Mouse (Mus musculus) hindbrain, embryonic 13.5 days (tissue): Measurements from ENCODE around the gene Deaf1. TPM values are rescaled to one million over a fixed set of nuclear protein-coding genes. Genes with fewer than 3 reads are reported as not detected.

Experiments used
- ATAC-seq: fragments of 200-750 bp; cut with Nextera tagmentation; 2 replicates; pipeline ENCODE4 v1.8.0; 2017; ENCODE audit warnings: moderate TSS enrichment; ENCODE audit not compliant: low FRiP score
- H3K27ac ChIP-seq: fragments of 300-500 bp; sonication (generic); 2 replicates; pipeline ENCODE4 v1.5.1; 2015; ENCODE audit warnings: inconsistent platforms, mild to moderate bottlenecking, moderate library complexity
- H3K27me3 ChIP-seq: fragments of 300-500 bp; sonication (generic); 2 replicates; pipeline ENCODE4 v1.6.1; 2015; ENCODE audit warnings: mild to moderate bottlenecking, inconsistent platforms
- H3K36me3 ChIP-seq: fragments of 300-500 bp; sonication (generic); 2 replicates; pipeline ENCODE4 v1.6.1; 2015; ENCODE audit warnings: mild to moderate bottlenecking, inconsistent platforms
- H3K4me1 ChIP-seq: fragments of 300-500 bp; sonication (generic); replicated peaks from 2 replicates; pipeline ENCODE4 v1.6.1; 2015; ENCODE audit warnings: inconsistent platforms
- H3K4me2 ChIP-seq: fragments of 300-500 bp; sonication (generic); 2 replicates; pipeline ENCODE4 v1.6.1; 2015; ENCODE audit warnings: inconsistent platforms, mild to moderate bottlenecking, moderate library complexity
- H3K4me3 ChIP-seq: fragments of 300-500 bp; sonication (generic); 2 replicates; pipeline ENCODE4 v1.5.1; 2015; ENCODE audit warnings: mild to moderate bottlenecking, inconsistent platforms
- H3K9ac ChIP-seq: fragments of 300-500 bp; sonication (generic); 2 replicates; pipeline ENCODE4 v1.6.1; 2015; ENCODE audit warnings: mild to moderate bottlenecking, inconsistent platforms
- H3K9me3 ChIP-seq: fragments of 300-500 bp; sonication (generic); 2 replicates; pipeline ENCODE4 v1.6.1; 2016; ENCODE audit warnings: inconsistent platforms
- WGBS: fragments of 180-500 bp; shearing (Covaris S2); methylation state at CpG from one replicate; pipeline ENCODE4 v1.1.7; 2015; 5-methylcytosine and 5-hydroxymethylcytosine counted together
- polyA plus RNA-seq: library from polyadenylated mRNA; unstranded; fragments of >200 nt; fragmentation: Nextera tagmentation; extraction: Ambion mirVana; gene quantifications from 2 replicates; pipeline ENCODE4 v1.2.1, GENCODE M21; 2015

Deaf1 gene
- polyA plus RNA-seq, 1 experiment from 2014 or later: 138 TPM

DNA sequence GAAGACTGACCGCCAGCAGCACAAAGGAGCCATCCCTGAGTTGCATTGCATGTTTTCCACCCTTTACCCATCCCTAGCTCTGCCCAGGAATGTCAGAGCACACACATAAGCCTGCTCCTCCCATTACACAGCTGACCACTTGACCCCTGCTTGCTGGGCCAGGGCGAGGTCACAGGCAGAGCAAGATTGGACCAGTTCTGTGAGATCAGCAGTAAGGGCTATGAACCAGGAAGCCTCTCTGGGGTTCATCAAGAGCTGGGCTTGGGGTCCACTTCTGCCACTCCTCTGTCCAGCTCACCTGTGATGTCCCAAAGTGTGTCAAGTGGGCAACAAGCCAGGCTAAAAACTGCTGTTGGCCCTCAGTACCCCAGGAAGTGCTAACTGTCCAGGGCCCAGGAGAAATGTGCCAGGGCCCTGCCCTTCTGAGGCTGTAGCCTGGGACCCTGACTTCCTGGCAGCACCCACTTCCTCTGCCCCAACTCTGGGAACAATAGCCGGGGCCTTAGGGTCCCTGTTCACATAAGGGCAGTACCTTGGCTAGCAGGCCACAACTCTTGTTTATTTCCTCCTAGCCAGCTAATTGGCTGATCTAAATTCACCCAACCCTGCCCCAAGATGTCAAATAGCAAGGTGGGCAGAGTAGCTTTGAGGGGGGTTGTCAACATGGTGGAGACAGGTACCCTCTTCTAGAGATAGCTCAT lies 10.4 kb upstream of the Deaf1 start:
- peaks cover 10% of the 10 kb centered on the region for H3K4me1 ChIP-seq
- H3K4me3 ChIP-seq: no peak overlapping the region
- no peak overlapping the region for H3K27ac ChIP-seq
- no peak overlapping the region for H3K9ac ChIP-seq
- ATAC-seq: no peak
- peaks cover 30% of the 10 kb centered on the region for H3K36me3 ChIP-seq
- WGBS: 79% methylated on average over 3 of the region's 3 CpGs
- no peak overlapping the region for H3K4me2 ChIP-seq
- no peaks in the 10 kb centered on the region for H3K9me3 ChIP-seq
- H3K27me3 ChIP-seq: peaks cover 34% of the 10 kb centered on the region

DNA sequence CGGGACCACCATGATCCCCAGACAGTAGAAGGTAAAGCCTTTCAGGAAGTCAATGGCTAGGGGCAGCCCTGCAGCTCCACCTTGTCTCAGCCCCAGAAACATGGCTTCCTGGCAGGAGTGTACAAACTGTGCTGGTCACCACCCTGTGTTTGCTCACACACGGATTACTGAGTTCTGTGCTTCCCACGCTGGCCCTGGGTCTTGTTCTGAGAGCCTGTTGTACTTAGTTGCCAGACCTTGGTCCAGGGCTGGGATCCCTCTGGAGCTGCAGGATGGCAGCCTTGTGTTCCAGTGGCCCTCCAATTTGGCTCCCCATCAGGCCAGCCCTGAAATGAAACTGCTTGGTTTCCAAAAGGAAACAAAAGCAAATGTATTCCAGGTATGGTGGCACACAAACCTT lies 8.8 kb upstream of the Deaf1 start:
- Histone ChIP-seq H3K4me3 (no peak overlapping the region), H3K27ac (no peak overlapping the region), H3K9ac (no peak overlapping the region), H3K4me2 (no peak overlapping the region), H3K4me1 (peaks cover 10% of the 10 kb centered on the region), H3K36me3 (peaks cover 38% of the 10 kb centered on the region), H3K9me3 (no peaks in the 10 kb centered on the region), H3K27me3 (peaks cover 30% of the 10 kb centered on the region)
- no peak for ATAC-seq
- WGBS: 88% methylated on average over 3 of the region's 3 CpGs

DNA sequence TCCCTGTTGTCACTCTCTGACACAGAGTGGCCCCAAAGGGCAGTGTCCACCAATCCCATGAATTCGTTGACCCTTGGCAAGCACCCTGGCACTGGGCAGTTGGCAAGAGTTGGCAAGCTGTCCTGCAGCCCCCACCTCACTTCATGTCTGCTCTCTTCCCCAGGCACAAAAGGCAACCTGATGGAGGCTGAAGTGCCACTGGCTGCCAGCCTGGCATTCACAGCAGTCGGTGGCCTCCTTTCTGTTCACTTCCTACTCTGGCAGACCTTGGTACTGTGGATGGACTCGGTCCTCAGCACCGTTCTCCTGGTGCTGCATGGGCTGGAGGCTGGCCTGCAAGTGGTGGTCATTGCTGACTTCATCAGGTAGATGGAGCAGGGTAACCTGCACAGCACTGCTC lies 8.2 kb upstream of the Deaf1 start:
- no peak overlapping the region for H3K4me2 ChIP-seq
- no peak overlapping the region for H3K27ac ChIP-seq
- ATAC-seq: no peak
- 95% methylated on average over 4 of the region's 4 CpGs for WGBS
- H3K36me3 ChIP-seq: peaks cover 38% of the 10 kb centered on the region
- no peak overlapping the region for H3K4me3 ChIP-seq
- H3K27me3 ChIP-seq: peaks cover 30% of the 10 kb centered on the region
- H3K4me1 ChIP-seq: peaks cover 10% of the 10 kb centered on the region
- H3K9ac ChIP-seq: no peak overlapping the region
- H3K9me3 ChIP-seq: no peaks in the 10 kb centered on the region

DNA sequence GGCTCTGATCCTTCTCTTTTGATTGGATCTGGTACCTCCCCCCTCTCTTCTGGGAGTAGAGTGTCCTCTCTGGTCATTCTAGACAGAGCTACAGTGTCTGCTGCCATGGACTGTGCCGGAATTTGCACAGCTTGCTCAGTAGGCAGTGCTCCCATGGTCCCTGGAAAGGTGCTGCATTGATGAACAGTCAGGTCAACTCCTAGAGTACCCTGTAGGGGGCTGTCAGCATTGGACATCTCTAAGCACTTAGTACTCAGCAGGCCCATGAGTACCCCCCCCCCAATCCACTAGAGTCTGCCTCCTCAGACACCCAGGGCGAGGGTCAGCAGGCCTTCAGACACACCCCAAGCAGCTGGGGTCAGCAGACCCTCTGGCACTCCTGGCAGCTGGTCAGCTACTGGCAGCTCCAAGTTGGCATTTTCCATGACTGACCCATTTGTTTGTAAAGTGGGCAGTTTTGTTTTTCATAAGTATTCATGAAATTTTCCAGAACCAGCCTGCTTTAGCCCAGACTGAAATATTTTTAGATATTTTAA lies 7.6 kb upstream of the Deaf1 start:
- ATAC-seq: no peak
- WGBS: 74% methylated on average over 2 of the region's 2 CpGs
- Histone ChIP-seq H3K4me2 (no peak overlapping the region), H3K36me3 (peaks cover 38% of the 10 kb centered on the region), H3K4me3 (no peak overlapping the region), H3K4me1 (peaks cover 10% of the 10 kb centered on the region), H3K9ac (no peak overlapping the region), H3K27ac (no peak overlapping the region), H3K9me3 (no peaks in the 10 kb centered on the region), H3K27me3 (peaks cover 27% of the 10 kb centered on the region)

DNA sequence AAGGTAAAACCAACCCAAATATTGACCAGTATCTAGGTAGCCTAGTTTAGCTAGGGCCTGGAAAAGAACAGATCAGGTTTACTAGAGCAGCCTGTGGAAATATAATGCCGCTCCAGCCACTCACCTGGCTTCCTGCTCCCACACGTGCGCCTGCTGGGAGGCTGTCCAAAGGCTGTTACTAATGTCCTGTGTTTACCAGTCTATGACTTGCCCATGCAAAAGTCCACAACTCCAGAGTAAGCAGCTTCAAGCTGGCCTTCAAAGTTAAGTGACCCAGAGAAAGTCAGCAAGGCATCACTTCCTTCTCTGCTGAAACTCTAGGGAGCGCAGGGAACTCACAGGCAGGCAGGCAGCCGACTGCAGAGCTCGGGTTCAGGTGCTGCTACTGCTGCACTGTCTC lies 4.5 kb upstream of the Deaf1 start:
- no peak overlapping the region for H3K9ac ChIP-seq
- no peak overlapping the region for H3K27ac ChIP-seq
- no peak for ATAC-seq
- H3K4me3 ChIP-seq: no peak overlapping the region
- H3K36me3 ChIP-seq: peaks cover 38% of the 10 kb centered on the region
- no peak overlapping the region for H3K4me2 ChIP-seq
- H3K4me1 ChIP-seq: peaks cover 13% of the 10 kb centered on the region
- 85% methylated on average over 6 of the region's 6 CpGs for WGBS
- H3K27me3 ChIP-seq: no peaks in the 10 kb centered on the region
- no peaks in the 10 kb centered on the region for H3K9me3 ChIP-seq

DNA sequence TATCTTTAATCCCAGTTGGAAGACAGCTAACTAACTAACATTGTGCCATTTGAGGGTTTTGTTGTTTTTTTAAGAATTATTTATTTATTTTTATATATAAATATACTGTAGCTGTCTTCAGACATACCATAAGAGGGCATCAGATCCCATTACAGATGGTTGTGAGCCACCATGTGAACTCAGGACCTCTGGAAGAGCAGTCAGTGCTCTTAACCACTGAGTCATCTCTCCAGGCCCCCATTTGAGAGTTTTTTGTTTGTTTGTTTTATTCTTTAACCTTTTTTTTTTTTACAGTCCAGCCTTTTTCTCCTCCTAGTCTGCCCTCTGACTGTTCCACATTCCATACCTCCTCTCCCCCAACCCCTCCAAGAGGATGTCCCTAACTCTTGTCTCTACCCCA lies 3.2 kb upstream of the Deaf1 start:
- H3K36me3 ChIP-seq: peaks cover 30% of the 10 kb centered on the region
- H3K4me3 ChIP-seq: no peak overlapping the region
- no peaks in the 10 kb centered on the region for H3K27me3 ChIP-seq
- no peak overlapping the region for H3K4me2 ChIP-seq
- H3K9ac ChIP-seq: no peak overlapping the region; the same call in 1 of the 2 replicates
- no peak for ATAC-seq
- H3K4me1 ChIP-seq: peaks cover 25% of the 10 kb centered on the region
- no peak overlapping the region for H3K27ac ChIP-seq
- no peaks in the 10 kb centered on the region for H3K9me3 ChIP-seq

DNA sequence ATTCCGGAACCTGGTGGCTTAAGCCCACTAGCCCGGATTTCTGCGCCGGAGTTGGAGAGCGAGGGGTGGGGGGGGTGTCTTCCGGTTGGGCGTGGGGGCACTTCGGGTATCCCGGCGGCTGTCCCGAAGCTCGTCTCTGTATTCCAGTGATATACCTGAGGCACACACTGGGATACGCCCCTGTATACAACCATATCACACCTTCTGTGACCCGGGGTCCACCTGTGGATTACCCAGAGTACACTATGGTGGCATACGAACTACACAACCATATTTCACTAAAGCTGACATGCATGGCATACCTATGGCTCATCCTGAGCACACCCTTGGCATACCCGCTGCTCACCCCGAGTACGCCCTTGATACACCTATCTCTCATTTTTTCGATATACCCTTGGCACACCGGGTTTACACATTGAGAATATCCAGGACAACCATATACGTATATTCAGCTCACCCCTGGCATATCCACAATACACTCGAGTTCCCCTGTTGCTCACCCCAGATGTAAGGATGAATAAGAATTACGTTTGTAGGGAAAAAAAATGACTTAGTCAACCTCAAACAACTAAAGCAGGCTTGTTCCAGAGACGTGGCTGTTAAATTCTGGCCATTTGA lies 992 bp upstream of the Deaf1 start:
- peak; percentile 18 for ATAC-seq
- H3K4me1 ChIP-seq: peaks cover 40% of the 10 kb centered on the region
- WGBS: 17% methylated on average over 24 of the region's 24 CpGs

DNA sequence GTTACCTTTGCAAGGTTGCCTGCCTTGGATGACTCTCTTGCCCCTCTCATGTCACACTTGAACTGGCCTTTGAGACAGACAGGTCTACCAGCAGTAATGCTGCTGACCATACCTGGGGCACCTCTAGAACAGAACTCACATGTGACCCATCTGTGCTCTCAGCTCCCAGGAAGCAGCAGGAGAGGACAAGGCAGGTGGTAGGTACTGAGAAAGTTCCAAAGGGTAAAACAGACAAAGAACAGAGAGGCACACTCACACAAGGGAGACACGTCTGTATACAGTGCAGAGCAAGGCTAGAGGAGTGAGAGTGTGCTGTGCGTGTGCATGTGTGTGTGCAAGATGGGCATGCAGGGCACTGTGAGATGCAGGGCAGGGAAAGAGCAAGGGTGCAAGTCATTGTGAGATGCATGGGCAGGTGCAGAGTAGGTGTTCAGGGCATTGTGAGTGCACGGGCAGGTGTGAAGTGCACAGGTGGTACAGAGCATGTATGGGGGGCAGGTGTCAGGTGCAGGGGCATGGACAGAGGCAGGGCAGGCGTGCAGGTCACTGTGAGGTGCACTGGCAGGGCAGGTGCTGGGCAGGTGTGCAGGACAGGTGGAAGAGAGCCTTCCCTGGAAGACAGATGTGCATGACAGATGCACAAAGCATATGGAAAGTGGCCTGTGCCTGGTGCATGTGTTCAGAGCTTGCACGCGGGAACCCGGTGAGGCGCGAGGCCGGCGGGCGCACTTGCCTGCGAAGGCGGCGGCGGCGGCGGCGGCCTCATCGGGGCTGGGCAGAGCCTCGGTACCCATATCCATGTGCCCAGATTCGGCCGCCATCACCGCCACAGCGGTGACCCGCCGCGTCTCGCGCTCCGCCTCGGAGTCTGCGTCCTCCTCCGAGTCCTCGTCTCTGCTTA lies 694 bp downstream of the Deaf1 start:
- Histone ChIP-seq H3K27me3 (no peaks in the 10 kb centered on the region), H3K36me3 (peaks cover 24% of the 10 kb centered on the region), H3K4me2 (peak overlapping the region; percentile 100), H3K9ac (peak overlapping the region; percentile 97), H3K27ac (peak overlapping the region; percentile 100), H3K4me1 (peaks cover 40% of the 10 kb centered on the region), H3K4me3 (peak overlapping the region; percentile 73), H3K9me3 (no peaks in the 10 kb centered on the region)
- WGBS: 6% methylated on average over 33 of the region's 35 CpGs
- peak; percentile 43 for ATAC-seq

More for the DNA sequence above, 992 bp upstream of the Deaf1 start:
- no peaks in the 10 kb centered on the region for H3K9me3 ChIP-seq
- peaks cover 21% of the 10 kb centered on the region for H3K36me3 ChIP-seq
- H3K4me2 ChIP-seq: peak overlapping the region; percentile 100
- H3K27me3 ChIP-seq: no peaks in the 10 kb centered on the region
- H3K27ac ChIP-seq: peak overlapping the region; percentile 100
- peak overlapping the region; percentile 73 for H3K4me3 ChIP-seq
- H3K9ac ChIP-seq: peak overlapping the region; percentile 97

DNA sequence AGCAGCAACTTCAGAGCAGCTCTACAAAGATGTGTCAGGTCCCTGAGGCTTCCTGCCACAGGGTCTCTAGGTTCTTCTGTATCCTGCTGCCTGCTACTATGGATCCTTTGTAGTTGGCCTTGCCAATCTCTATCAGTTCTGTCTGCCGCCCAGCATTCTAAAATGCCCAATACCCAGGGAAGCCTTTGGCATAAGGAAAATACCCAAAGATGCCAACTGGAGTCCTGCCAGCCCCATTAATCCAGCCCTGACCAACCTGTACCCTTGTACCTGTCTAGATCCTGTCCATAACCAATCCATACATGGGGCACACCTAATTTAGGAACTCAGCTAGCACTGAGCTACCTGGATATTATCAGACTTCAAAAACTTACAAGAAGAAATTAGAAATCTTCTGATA lies 2.8 kb downstream of the Deaf1 start:
- no peak for ATAC-seq
- no peaks in the 10 kb centered on the region for H3K27me3 ChIP-seq
- WGBS: 93% methylated on average over 1 of the region's 1 CpGs
- H3K27ac ChIP-seq: no peak overlapping the region
- peaks cover 45% of the 10 kb centered on the region for H3K36me3 ChIP-seq
- H3K9me3 ChIP-seq: no peaks in the 10 kb centered on the region
- peaks cover 40% of the 10 kb centered on the region for H3K4me1 ChIP-seq
- peak overlapping the region; percentile 49 for H3K9ac ChIP-seq
- peak overlapping the region; percentile 6; the same call in 1 of the 2 replicates for H3K4me2 ChIP-seq
- H3K4me3 ChIP-seq: no peak overlapping the region

DNA sequence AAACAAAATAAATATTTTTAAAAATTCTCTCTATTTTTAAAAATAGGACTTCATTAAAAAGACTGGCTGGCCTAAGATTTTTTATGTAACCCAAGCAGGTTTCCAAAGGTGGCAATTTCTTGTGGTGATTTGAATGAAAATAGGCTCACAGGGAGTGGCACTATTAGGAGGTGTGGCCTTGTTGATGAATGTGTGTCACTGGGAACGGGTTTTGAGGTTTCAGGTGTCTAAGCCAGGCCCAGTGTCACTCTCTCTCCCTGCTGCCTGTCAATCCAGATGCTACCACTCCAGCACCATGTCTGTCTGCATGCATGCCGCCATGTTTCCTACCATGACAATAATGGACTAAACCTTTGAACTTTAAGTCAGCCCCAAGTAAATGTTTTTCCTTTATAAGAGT lies 8.0 kb downstream of the Deaf1 start:
- WGBS: 73% methylated on average over 2 of the region's 2 CpGs
- no peak overlapping the region for H3K4me3 ChIP-seq
- H3K9me3 ChIP-seq: no peaks in the 10 kb centered on the region
- H3K27ac ChIP-seq: no peak overlapping the region
- peaks cover 3% of the 10 kb centered on the region for H3K4me1 ChIP-seq
- H3K4me2 ChIP-seq: no peak overlapping the region
- H3K9ac ChIP-seq: no peak overlapping the region
- ATAC-seq: no peak
- peaks cover 96% of the 10 kb centered on the region for H3K36me3 ChIP-seq
- no peaks in the 10 kb centered on the region for H3K27me3 ChIP-seq

DNA sequence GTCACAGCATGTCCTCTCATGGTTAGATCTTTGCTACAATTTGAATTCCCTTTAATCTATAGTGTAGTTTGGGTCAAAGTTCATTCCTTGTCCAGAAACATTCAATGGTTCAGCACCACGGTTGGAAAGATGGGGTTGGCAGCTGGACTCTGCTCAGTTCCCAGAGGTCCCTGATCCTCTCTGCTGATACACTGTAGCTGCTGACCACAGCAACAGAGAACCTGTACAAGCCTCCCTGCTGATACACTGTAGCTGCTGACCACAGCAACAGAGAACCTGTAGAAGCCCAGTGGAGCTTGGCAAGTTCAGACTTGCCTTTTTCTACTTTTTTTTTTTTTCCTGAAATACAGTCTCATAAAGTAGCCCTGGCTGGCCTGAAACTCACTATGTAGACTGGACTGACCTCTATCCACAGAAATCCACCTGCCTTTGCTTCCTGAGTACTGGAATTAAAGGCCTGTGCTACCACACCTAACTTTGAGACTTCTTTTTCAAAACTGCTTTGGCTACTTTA lies 9.8 kb downstream of the Deaf1 start:
- H3K9ac ChIP-seq: no peak overlapping the region
- no peak overlapping the region for H3K4me2 ChIP-seq
- H3K9me3 ChIP-seq: no peaks in the 10 kb centered on the region
- H3K36me3 ChIP-seq: peaks cover 98% of the 10 kb centered on the region
- H3K4me1 ChIP-seq: no peaks in the 10 kb centered on the region
- H3K4me3 ChIP-seq: no peak overlapping the region
- no peak overlapping the region for H3K27ac ChIP-seq
- 63% methylated on average over 1 of the region's 1 CpGs for WGBS
- no peak for ATAC-seq
- H3K27me3 ChIP-seq: no peaks in the 10 kb centered on the region

DNA sequence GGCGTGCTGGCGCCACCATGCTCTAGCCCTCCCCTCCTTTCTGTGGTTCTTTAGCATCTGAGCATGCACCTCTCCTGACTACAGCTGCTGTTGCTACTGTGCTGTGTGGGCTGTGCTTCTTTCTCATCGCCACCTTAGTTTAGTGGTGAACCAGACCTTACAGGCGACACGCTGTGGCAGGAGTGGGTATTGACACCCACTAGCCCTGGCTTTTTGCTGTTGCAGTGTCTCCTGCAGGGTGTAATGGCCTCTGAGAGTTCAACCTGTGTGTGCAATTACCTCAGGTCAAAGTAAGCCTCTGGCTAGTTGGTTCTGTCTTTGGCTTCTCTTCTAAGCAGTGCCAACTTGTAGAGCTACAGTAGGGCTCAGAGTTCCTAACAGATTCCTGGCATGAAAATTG lies 11.5 kb downstream of the Deaf1 start:
- Histone ChIP-seq H3K9me3 (no peaks in the 10 kb centered on the region), H3K27me3 (no peaks in the 10 kb centered on the region), H3K36me3 (peaks cover 98% of the 10 kb centered on the region), H3K4me2 (no peak overlapping the region), H3K4me1 (no peaks in the 10 kb centered on the region), H3K27ac (no peak overlapping the region), H3K4me3 (no peak overlapping the region), H3K9ac (no peak overlapping the region)
- ATAC-seq: no peak
- WGBS: 81% methylated on average over 5 of the region's 5 CpGs
